Mouse (Mus musculus) liver, embryonic 12.5 days (tissue): Measurements from ENCODE around the gene Abcc3. TPM values are rescaled to one million over a fixed set of nuclear protein-coding genes. Genes with fewer than 3 reads are reported as not detected.
A peak's percentile ranks its signal among the peaks of the same experiment; 100 is the strongest.

Experiments used
- ATAC-seq: fragments of 200-750 bp; cut with Nextera tagmentation; 2 replicates; pipeline ENCODE4 v1.8.0; 2017; ENCODE audit warnings: moderate number of reproducible peaks, mild to moderate bottlenecking, moderate library complexity
- H3K27ac ChIP-seq: fragments of 300-500 bp; sonication (generic); 2 replicates; pipeline ENCODE4 v1.5.1; 2016; ENCODE audit warnings: mild to moderate bottlenecking
- H3K27me3 ChIP-seq: fragments of 300-500 bp; sonication (generic); replicated peaks from 2 replicates; pipeline ENCODE4 v1.6.1; 2016; ENCODE audit warnings: mild to moderate bottlenecking, moderate library complexity
- H3K36me3 ChIP-seq: fragments of 300-500 bp; sonication (generic); 2 replicates; pipeline ENCODE4 v1.6.1; 2016; ENCODE audit warnings: mild to moderate bottlenecking, moderate library complexity
- H3K4me1 ChIP-seq: fragments of 300-500 bp; sonication (generic); 2 replicates; pipeline ENCODE4 v1.6.1; 2016
- H3K4me2 ChIP-seq: fragments of 300-500 bp; sonication (generic); 2 replicates; pipeline ENCODE4 v1.6.1; 2016; ENCODE audit warnings: mild to moderate bottlenecking, moderate library complexity
- H3K4me3 ChIP-seq: fragments of 300-500 bp; sonication (generic); 2 replicates; pipeline ENCODE4 v1.5.1; 2016; ENCODE audit warnings: mild to moderate bottlenecking, moderate library complexity
- H3K9ac ChIP-seq: fragments of 300-500 bp; sonication (generic); 2 replicates; pipeline ENCODE4 v1.6.1; 2016; ENCODE audit warnings: mild to moderate bottlenecking, moderate library complexity
- H3K9me3 ChIP-seq: fragments of 300-500 bp; sonication (generic); replicated peaks from 2 replicates; pipeline ENCODE4 v1.6.1; 2016; ENCODE audit warnings: mild to moderate bottlenecking, moderate library complexity
- WGBS: fragments of 180-500 bp; shearing (Covaris S2); methylation state at CpG from one replicate; pipeline ENCODE4 v1.1.7; 2016; ENCODE audit not compliant: insufficient replicate concordance; 5-methylcytosine and 5-hydroxymethylcytosine counted together
- polyA plus RNA-seq: library from polyadenylated mRNA; unstranded; fragments of >200 nt; fragmentation: Nextera tagmentation; extraction: Ambion mirVana; gene quantifications from 2 replicates; pipeline ENCODE4 v1.2.1, GENCODE M21; 2016

The Abcc3 gene
- polyA plus RNA-seq, 1 experiment from 2014 or later: 4.0 TPM

DNA sequence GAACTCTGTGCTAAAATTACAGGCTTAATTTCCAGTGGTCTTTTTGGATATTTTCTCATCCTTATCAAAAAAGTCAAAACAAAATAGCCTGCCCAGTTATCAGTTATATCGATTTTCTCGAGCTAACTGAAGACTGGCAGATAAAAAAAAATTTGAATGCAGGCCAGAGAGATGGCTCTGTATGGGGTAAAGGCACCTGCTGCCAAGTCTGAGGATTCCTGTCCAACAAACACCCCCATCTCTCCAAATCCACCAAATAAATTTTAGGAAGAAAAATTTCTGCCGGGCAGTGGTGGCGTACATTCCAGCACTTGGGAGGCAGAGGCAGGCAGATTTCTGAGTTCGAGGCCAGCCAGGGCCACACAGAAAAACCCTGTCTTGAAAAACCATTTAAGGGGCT lies 74.7 kb downstream of the Abcc3 start:
- Histone ChIP-seq H3K9me3 (no peaks in the 10 kb centered on the region), H3K4me2 (peak overlapping the region; percentile 82), H3K27ac (peak overlapping the region; percentile 23; the same call in 1 of the 2 replicates), H3K9ac (peak overlapping the region; percentile 43; the same call in 1 of the 2 replicates), H3K4me3 (peak overlapping the region; percentile 16), H3K4me1 (peaks cover 84% of the 10 kb centered on the region), H3K36me3 (peaks cover 45% of the 10 kb centered on the region), H3K27me3 (no peaks in the 10 kb centered on the region)
- WGBS: 51% methylated on average over 5 of the region's 5 CpGs
- ATAC-seq: no peak

DNA sequence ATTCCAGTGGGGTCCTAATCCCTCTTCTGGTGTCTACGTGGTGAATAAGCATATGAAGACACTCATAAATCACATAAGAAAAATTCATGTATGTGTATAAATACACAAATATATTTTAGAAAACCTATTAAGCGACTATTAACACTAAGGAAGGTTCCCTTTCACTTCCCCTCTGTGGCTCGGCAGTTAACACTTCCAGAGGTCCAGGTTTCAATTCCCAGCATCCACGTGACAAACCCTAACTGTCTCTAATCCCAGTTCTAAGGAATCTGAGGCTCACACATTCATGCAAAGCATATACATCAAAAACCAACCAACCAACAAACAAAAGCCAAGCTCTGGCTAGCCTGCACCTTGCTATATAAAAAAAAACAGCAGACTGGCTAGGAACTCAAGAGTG lies 75.3 kb downstream of the Abcc3 start:
- H3K4me3 ChIP-seq: peak overlapping the region; percentile 16; the same call in 1 of the 2 replicates
- no peaks in the 10 kb centered on the region for H3K27me3 ChIP-seq
- no peak for ATAC-seq
- peak overlapping the region; percentile 43; the same call in 1 of the 2 replicates for H3K9ac ChIP-seq
- H3K27ac ChIP-seq: peak overlapping the region; percentile 43; the same call in 1 of the 2 replicates
- H3K4me2 ChIP-seq: peak overlapping the region; percentile 82
- WGBS: 58% methylated on average over 4 of the region's 4 CpGs
- H3K4me1 ChIP-seq: peaks cover 84% of the 10 kb centered on the region
- peaks cover 50% of the 10 kb centered on the region for H3K36me3 ChIP-seq
- no peaks in the 10 kb centered on the region for H3K9me3 ChIP-seq

DNA sequence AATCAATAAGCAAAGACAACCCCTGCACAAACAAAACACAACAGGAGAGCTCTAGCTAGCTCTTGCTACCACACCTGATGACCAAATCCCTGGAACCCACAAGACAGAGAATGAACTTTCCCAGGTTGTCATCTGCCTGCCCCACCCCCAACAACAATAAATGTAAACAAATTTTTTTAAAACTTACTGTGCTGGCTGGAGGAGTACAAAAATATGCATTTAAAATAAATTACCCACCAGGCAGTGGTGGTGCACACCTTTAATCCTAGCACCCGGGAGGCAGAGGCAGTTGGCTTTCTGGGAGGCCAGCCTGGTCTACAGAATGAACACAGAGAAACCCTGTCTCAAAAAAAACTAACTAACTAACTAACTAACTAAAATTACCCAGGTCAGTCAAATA lies 75.8 kb downstream of the Abcc3 start:
- Histone ChIP-seq H3K4me1 (peaks cover 84% of the 10 kb centered on the region), H3K27me3 (no peaks in the 10 kb centered on the region), H3K4me3 (peak overlapping the region; percentile 10; the same call in 1 of the 2 replicates), H3K36me3 (peaks cover 50% of the 10 kb centered on the region), H3K4me2 (peak overlapping the region; percentile 82), H3K27ac (peak overlapping the region; percentile 43; the same call in 1 of the 2 replicates), H3K9me3 (no peaks in the 10 kb centered on the region), H3K9ac (0 out of 2 replicates have a peak overlapping the region, but pooled peaks have one; percentile 43)
- WGBS: 70% methylated on average over 1 of the region's 1 CpGs
- ATAC-seq: no peak

DNA sequence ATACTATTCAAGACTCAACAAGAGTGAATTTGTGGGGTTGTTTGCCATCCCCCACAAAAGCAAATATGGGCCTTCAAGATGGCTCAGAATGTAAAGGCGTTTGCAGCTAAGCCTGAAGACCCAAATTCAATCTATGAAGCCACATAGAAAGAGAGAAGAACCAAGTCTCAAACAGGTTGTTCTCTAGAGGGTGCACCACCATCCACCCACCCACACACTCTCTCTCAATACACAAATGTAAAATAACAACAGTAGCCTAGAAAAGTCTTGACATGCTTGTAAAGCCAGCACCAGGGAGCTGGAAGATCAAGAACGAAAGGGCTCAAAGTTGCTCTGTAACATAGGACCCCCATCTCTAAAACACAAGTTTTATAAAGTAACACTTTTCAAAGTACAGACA lies 76.3 kb downstream of the Abcc3 start:
- Histone ChIP-seq H3K27me3 (no peaks in the 10 kb centered on the region), H3K9me3 (no peaks in the 10 kb centered on the region), H3K4me1 (peaks cover 88% of the 10 kb centered on the region), H3K4me2 (peak overlapping the region; percentile 82), H3K36me3 (peaks cover 50% of the 10 kb centered on the region), H3K27ac (peak overlapping the region; percentile 43), H3K9ac (no peak overlapping the region; the same call in 1 of the 2 replicates), H3K4me3 (peak overlapping the region; percentile 10; the same call in 1 of the 2 replicates)
- WGBS: 59% methylated on average over 2 of the region's 2 CpGs
- no peak for ATAC-seq

GRCm38 (mm10) chr11:94315308-94315707 lies 77.5 kb downstream of the Abcc3 start:
- no peak overlapping the region for H3K4me3 ChIP-seq
- H3K4me1 ChIP-seq: peaks cover 97% of the 10 kb centered on the region
- H3K4me2 ChIP-seq: peak overlapping the region; percentile 34
- 0 out of 2 replicates have a peak overlapping the region, but pooled peaks have one; percentile 10 for H3K9ac ChIP-seq
- H3K36me3 ChIP-seq: peaks cover 58% of the 10 kb centered on the region
- no peak for ATAC-seq
- no peaks in the 10 kb centered on the region for H3K27me3 ChIP-seq
- 32% methylated on average over 1 of the region's 1 CpGs for WGBS
- no peaks in the 10 kb centered on the region for H3K9me3 ChIP-seq
- H3K27ac ChIP-seq: peak overlapping the region; percentile 52

DNA sequence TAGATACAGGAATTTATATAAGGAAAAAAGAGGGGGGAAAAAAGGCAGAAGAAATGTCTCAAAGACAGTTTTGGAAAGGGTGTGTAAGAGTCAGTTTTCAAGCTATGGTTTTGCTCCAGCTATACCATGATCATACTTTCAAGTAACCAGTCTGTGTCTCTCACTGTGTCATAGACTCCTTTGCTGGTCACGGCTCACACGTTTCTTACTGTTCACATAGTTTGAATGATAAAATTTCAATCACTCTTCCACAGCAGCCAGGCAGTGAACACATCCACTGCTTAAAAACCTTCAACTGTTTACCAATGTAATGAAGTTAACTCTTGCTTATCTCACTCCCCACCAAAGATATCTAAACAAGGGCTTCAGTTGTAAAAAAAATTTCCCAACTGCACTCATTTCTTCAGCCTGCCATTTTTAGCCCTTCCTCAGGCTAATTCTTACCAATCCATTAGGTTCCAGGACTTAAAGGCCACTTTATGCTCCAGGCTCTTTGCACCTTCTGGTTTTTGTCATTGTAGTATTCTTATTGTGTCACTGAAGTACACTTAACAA lies 78.6 kb downstream of the Abcc3 start:
- Histone ChIP-seq H3K4me3 (no peak overlapping the region), H3K4me1 (peaks cover 85% of the 10 kb centered on the region), H3K36me3 (peaks cover 57% of the 10 kb centered on the region), H3K27ac (peak overlapping the region; percentile 49), H3K4me2 (peak overlapping the region; percentile 34), H3K9ac (peak overlapping the region; percentile 20; the same call in 1 of the 2 replicates), H3K27me3 (no peaks in the 10 kb centered on the region), H3K9me3 (no peaks in the 10 kb centered on the region)
- 18% methylated on average over 2 of the region's 2 CpGs for WGBS
- ATAC-seq: peak; percentile 47

GRCm38 (mm10) chr11:94312733-94313132 lies 80.1 kb downstream of the Abcc3 start:
- Histone ChIP-seq H3K9ac (no peak overlapping the region), H3K27me3 (no peaks in the 10 kb centered on the region), H3K4me1 (peaks cover 72% of the 10 kb centered on the region), H3K27ac (no peak overlapping the region), H3K9me3 (no peaks in the 10 kb centered on the region), H3K4me3 (no peak overlapping the region), H3K4me2 (no peak overlapping the region), H3K36me3 (peaks cover 59% of the 10 kb centered on the region)
- WGBS: 76% methylated on average over 1 of the region's 1 CpGs
- no peak for ATAC-seq

- no peaks in the 10 kb centered on the region for H3K27me3 ChIP-seq
- 88% methylated on average over 9 of the region's 9 CpGs for WGBS
- no peak for ATAC-seq
- H3K9me3 ChIP-seq: no peaks in the 10 kb centered on the region
- H3K4me3 ChIP-seq: no peak overlapping the region
- no peak overlapping the region for H3K27ac ChIP-seq
- H3K9ac ChIP-seq: no peak overlapping the region
- peaks cover 97% of the 10 kb centered on the region for H3K36me3 ChIP-seq
- no peak overlapping the region for H3K4me2 ChIP-seq
- H3K4me1 ChIP-seq: peaks cover 22% of the 10 kb centered on the region
Measured at GRCm38 (mm10) chr11:94294996-94295845, 97.6 kb downstream of the Abcc3 start.

Other genes starting within 250 kb of the Abcc3 start
- 13.6 and 13.8 TPM in 2 replicates for gene Tob1, start 181.5 kb downstream of the Abcc3 start, polyA plus RNA-seq
- 0.31 and 0.44 TPM in 2 replicates for gene Wfikkn2, start 147.0 kb downstream of the Abcc3 start, polyA plus RNA-seq
- 0.29 TPM in 1 of 2 replicates, not detected in the other for gene Gm21885, start 111.1 kb downstream of the Abcc3 start, polyA plus RNA-seq
- gene Luc7l3, start 71.0 kb downstream of the Abcc3 start, polyA plus RNA-seq: 67.1 and 67.4 TPM in 2 replicates
- gene Ankrd40, start 65.0 kb downstream of the Abcc3 start, polyA plus RNA-seq: 15.7 and 15.9 TPM in 2 replicates
- gene Cacna1g, start 81.2 kb upstream of the Abcc3 start, polyA plus RNA-seq: 2.5 and 3.2 TPM in 2 replicates
- not detected in 2 replicates for gene Spata20, start 93.2 kb upstream of the Abcc3 start, polyA plus RNA-seq
- not detected in 2 replicates for gene Epn3, start 107.0 kb upstream of the Abcc3 start, polyA plus RNA-seq
- 0.28 and 0.37 TPM in 2 replicates for gene Mycbpap, start 128.7 kb upstream of the Abcc3 start, polyA plus RNA-seq
- gene Rsad1, start 156.3 kb upstream of the Abcc3 start, polyA plus RNA-seq: 2.0 and 3.2 TPM in 2 replicates
- gene Chad, start 172.1 kb upstream of the Abcc3 start, polyA plus RNA-seq: 0.10 TPM in 1 of 2 replicates, not detected in the other
- gene Acsf2, start 208.9 kb upstream of the Abcc3 start, polyA plus RNA-seq: 1.1 and 1.2 TPM in 2 replicates
- gene Lrrc59, start 236.8 kb upstream of the Abcc3 start, polyA plus RNA-seq: 182 and 186 TPM in 2 replicates